Mouse (Mus musculus): ENCODE measurements around the gene Guca2a. TPM values are rescaled to one million over a fixed set of nuclear protein-coding genes. Genes with fewer than 3 reads are reported as not detected.

Guca2a gene
- polyA plus RNA-seq, 1 experiment: not detected

DNA sequence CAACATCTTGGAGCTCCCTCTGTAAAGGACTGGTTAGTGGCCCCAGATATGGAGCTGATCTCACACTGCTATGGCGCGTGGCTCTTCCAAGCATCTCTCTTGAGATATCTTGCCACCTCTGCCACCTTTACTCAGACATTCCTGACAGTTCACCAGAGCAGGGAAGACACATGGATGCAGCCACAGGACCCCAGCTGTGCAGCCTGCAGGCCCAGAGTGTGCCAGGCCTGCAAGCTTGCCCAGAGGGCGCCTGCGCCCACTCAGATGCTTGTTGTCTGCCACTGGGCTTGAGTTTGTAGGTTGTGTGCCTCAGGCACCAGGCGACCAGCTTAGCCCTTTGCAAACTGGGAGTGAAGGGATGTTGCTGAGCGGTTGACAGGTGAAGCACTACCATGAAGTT lies 33.2 kb downstream of the Guca2a start:
- H3K36me3 ChIP-seq (ENCODE audit: control insufficient read depth): no peaks in the 10 kb centered on the region
- H3K27me3 ChIP-seq (ENCODE audit: control insufficient read depth): no peaks in the 10 kb centered on the region
- H3K9me3 ChIP-seq (ENCODE audit: control insufficient read depth, low read length): no peaks in the 10 kb centered on the region
- TF ChIP-seq TAL1 (IDR thresholded peaks at IDR 0.05; ENCODE audit: low read length): no peak
- TF ChIP-seq GATA1 (IDR thresholded peaks at IDR 0.05; ENCODE audit: low read length): no peak
- H3K4me1 ChIP-seq (ENCODE audit: control insufficient read depth): no peaks in the 10 kb centered on the region
- no peak overlapping the region for H3K4me3 ChIP-seq (replicated peaks)

DNA sequence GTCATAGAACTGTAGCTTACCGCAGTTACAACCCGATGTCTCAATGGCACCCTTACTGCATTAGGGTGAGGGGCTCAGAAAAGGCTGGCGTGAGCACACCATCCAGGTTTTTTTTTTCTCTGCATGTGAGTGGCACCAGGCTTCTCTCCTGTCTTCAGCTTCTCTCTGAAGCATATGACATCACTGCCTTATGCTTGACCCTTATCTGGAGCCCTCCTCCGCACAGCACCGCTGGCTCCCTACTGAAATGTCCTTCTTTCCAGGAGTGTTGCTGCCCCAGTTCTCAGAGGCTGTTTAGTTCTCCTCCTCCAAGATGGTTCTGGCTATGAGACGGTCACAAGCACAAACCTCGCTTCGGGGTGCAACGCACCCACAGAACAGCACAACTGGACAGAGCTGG lies 33.7 kb downstream of the Guca2a start:
- no peaks in the 10 kb centered on the region for H3K27me3 ChIP-seq (ENCODE audit: control insufficient read depth)
- no peak overlapping the region for H3K4me3 ChIP-seq (replicated peaks)
- H3K9me3 ChIP-seq (ENCODE audit: control insufficient read depth, low read length): no peaks in the 10 kb centered on the region
- no peaks in the 10 kb centered on the region for H3K36me3 ChIP-seq (ENCODE audit: control insufficient read depth)
- no peak for TF ChIP-seq TAL1 (IDR thresholded peaks at IDR 0.05; ENCODE audit: low read length)
- TF ChIP-seq GATA1 (IDR thresholded peaks at IDR 0.05; ENCODE audit: low read length): no peak
- H3K4me1 ChIP-seq (ENCODE audit: control insufficient read depth): no peaks in the 10 kb centered on the region

DNA sequence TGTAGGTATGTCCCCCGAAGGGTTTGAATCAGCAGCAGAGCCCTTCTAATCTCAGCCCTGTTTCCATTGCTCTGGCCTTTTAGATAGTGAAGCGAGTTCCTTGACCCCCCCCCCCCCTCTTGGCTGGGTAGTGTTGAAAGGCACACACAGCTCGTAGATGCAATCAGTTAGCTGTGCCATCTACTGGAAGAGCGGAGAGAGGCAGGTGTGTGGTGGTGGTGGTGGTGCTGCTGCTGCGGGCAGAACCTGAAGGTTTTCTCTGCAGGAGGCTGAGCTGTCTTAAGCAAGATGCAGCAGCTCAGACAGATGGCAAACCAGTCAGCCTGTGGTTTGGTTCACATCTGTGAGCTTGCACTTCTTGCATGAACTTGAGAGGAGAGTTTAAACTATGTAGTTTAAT lies 35.2 kb downstream of the Guca2a start:
- Histone ChIP-seq H3K4me1 (ENCODE audit: control insufficient read depth) (no peaks in the 10 kb centered on the region), H3K4me3 (replicated peaks) (no peak overlapping the region)

DNA sequence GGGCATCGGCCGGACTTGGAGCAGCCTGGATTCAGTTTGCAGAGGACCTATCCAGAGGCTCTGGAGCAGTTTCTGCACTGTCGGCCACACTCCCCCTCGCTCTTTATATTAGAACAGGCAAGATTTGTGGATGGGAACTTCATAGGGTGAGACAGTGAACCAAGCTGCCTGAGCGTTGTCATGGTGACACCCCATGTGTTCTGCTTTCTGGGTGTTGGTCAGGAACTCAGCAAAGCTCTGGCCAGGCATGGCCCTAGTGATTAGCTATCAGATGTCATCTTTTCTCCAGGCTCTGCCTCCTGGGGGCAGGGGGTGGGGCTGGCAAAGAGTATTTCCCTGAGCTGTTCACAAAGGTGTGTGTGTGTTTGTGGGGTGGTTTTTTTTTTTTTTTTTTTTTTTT lies 45.1 kb downstream of the Guca2a start:
- Histone ChIP-seq H3K9me3 (ENCODE audit: control insufficient read depth, low read length) (no peaks in the 10 kb centered on the region), H3K36me3 (ENCODE audit: control insufficient read depth) (no peaks in the 10 kb centered on the region), H3K27me3 (ENCODE audit: control insufficient read depth) (no peaks in the 10 kb centered on the region), H3K4me3 (replicated peaks) (no peak overlapping the region), H3K4me1 (ENCODE audit: control insufficient read depth) (no peaks in the 10 kb centered on the region; the same call in 1 of the 2 replicates)
- TF ChIP-seq TAL1 (IDR thresholded peaks at IDR 0.05; ENCODE audit: low read length) (no peak), GATA1 (IDR thresholded peaks at IDR 0.05; ENCODE audit: low read length) (no peak)

More for the DNA sequence above, 35.2 kb downstream of the Guca2a start:
- Histone ChIP-seq H3K36me3 (ENCODE audit: control insufficient read depth) (no peaks in the 10 kb centered on the region), H3K27me3 (ENCODE audit: control insufficient read depth) (no peaks in the 10 kb centered on the region), H3K9me3 (ENCODE audit: control insufficient read depth, low read length) (no peaks in the 10 kb centered on the region)
- TF ChIP-seq GATA1 (IDR thresholded peaks at IDR 0.05; ENCODE audit: low read length) (no peak), TAL1 (IDR thresholded peaks at IDR 0.05; ENCODE audit: low read length) (no peak)

DNA sequence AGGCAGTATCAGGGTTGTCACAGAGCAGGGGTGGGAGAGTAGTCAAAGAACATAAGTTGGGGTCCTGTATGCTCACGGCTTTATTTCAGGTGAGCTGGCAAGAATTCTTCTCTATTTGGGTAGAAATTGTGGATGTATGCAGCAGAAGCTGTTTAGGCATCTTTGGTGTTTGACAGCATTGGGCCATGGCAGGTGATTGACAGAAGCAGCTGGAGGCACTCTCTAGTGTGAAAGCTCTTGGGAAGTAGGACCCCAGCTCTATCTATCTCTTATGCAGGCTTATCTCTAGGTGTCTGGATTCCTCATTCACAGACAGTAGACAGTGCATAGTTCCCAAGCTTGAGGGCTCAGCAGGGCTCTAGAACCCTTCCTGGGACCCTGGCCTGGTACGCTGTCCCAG lies 48.2 kb downstream of the Guca2a start:
- Histone ChIP-seq H3K36me3 (ENCODE audit: control insufficient read depth) (no peaks in the 10 kb centered on the region), H3K27me3 (ENCODE audit: control insufficient read depth) (no peaks in the 10 kb centered on the region)
- no peak for TF ChIP-seq GATA1 (IDR thresholded peaks at IDR 0.05; ENCODE audit: low read length)
- no peak for TF ChIP-seq TAL1 (IDR thresholded peaks at IDR 0.05; ENCODE audit: low read length)

More for the DNA sequence above, 48.2 kb downstream of the Guca2a start:
- Histone ChIP-seq H3K4me3 (replicated peaks) (no peak overlapping the region), H3K4me1 (ENCODE audit: control insufficient read depth) (no peaks in the 10 kb centered on the region; the same call in 1 of the 2 replicates), H3K9me3 (ENCODE audit: control insufficient read depth, low read length) (no peaks in the 10 kb centered on the region)

Other genes with a start within 250 kb of the Guca2a start
- gene Ccdc30, start 222.2 kb upstream of the Guca2a start, polyA plus RNA-seq (2012): not detected in 2 replicates
- 0.11 and 0.17 TPM in 2 replicates for gene Ppcs, start 215.3 kb upstream of the Guca2a start, polyA plus RNA-seq (2012)
- gene Zmynd12, start 214.9 kb upstream of the Guca2a start, polyA plus RNA-seq (2012): not detected in 2 replicates
- not detected in 2 replicates for gene Rimkla, start 145.1 kb upstream of the Guca2a start, polyA plus RNA-seq (2012)
- 0.27 and 0.28 TPM in 2 replicates for gene Foxj3, start 100.7 kb upstream of the Guca2a start, polyA plus RNA-seq (2012)
- gene Frg2f1, start 98.2 kb upstream of the Guca2a start, polyA plus RNA-seq (2012): 0.12 and 0.25 TPM in 2 replicates
- gene Guca2b, start 21.2 kb downstream of the Guca2a start, polyA plus RNA-seq (2012): not detected in 2 replicates
- 0.01 and 0.02 TPM in 2 replicates for gene Hivep3, start 96.1 kb downstream of the Guca2a start, polyA plus RNA-seq (2012)